Mouse (Mus musculus) forebrain, embryonic 10.5 days (tissue): Measurements from ENCODE around the gene Pex6. TPM values are rescaled to one million over a fixed set of nuclear protein-coding genes. Genes with fewer than 3 reads are reported as not detected.

Experiments
- DNase-seq: peaks from one replicate; pipeline ENCODE4 v3.0.0-alpha.2; 2017; ENCODE audit warnings: low spot score; ENCODE audit errors: extremely low spot score
- H3K27ac ChIP-seq: fragments of 300-500 bp; sonication (generic); 2 replicates; pipeline ENCODE4 v1.5.1; 2016; ENCODE audit warnings: mild to moderate bottlenecking
- H3K27me3 ChIP-seq: fragments of 300-500 bp; sonication (generic); 2 replicates; pipeline ENCODE4 v1.6.1; 2016; ENCODE audit warnings: mild to moderate bottlenecking; ENCODE audit not compliant: poor library complexity, severe bottlenecking
- H3K36me3 ChIP-seq: fragments of 300-500 bp; sonication (generic); replicated peaks from 2 replicates; pipeline ENCODE4 v1.6.1; 2016; ENCODE audit warnings: mild to moderate bottlenecking, moderate library complexity
- H3K4me1 ChIP-seq: fragments of 300-500 bp; sonication (generic); 2 replicates; pipeline ENCODE4 v1.6.1; 2016
- H3K4me3 ChIP-seq: fragments of 300-500 bp; sonication (generic); 2 replicates; pipeline ENCODE4 v1.5.1; 2016; ENCODE audit warnings: mild to moderate bottlenecking, moderate library complexity
- H3K9me3 ChIP-seq: fragments of 300-500 bp; sonication (generic); 2 replicates; pipeline ENCODE4 v1.6.1; 2016; ENCODE audit warnings: mild to moderate bottlenecking, moderate library complexity
- WGBS: fragments of 180-500 bp; shearing (Covaris S2); methylation state at CpG from one replicate; pipeline ENCODE4 v1.1.7; 2016; 5-methylcytosine and 5-hydroxymethylcytosine counted together
- polyA plus RNA-seq: library from polyadenylated mRNA; unstranded; fragments of >200 nt; fragmentation: Nextera tagmentation; extraction: Ambion mirVana; gene quantifications from 2 replicates; pipeline ENCODE4 v1.2.1, GENCODE M21; 2016

The Pex6 gene
- polyA plus RNA-seq, 1 experiment from 2014 or later = 20.2 TPM

- H3K27me3 ChIP-seq = no peaks in the 10 kb centered on the region
- under 1% methylated on average over 50 of the region's 50 CpGs for WGBS
- DNase-seq = peak; percentile 88
- H3K36me3 ChIP-seq = peaks cover 39% of the 10 kb centered on the region
- peaks cover 28% of the 10 kb centered on the region for H3K4me1 ChIP-seq
- H3K27ac ChIP-seq = peak within 1 kb of the TSS; percentile 90
- H3K4me3 ChIP-seq = peak within 1 kb of the TSS; percentile 70
- no peaks in the 10 kb centered on the region for H3K9me3 ChIP-seq
Observed at GRCm38 (mm10) chr17:46772404-46773277, 61.4 kb downstream of the Pex6 start, which contains the start of gene 2310039H08Rik. 2310039H08Rik (plus strand) TSS chr17:46772635.

- peak; percentile 35 for DNase-seq
- no peaks in the 10 kb centered on the region for H3K27me3 ChIP-seq
- no peaks in the 10 kb centered on the region for H3K9me3 ChIP-seq
- H3K4me1 ChIP-seq = peaks cover 23% of the 10 kb centered on the region
- peaks cover 47% of the 10 kb centered on the region for H3K36me3 ChIP-seq
- WGBS = 12% methylated on average over 20 of the region's 20 CpGs
- H3K27ac ChIP-seq = peak overlapping the region; percentile 90
- H3K4me3 ChIP-seq = peak overlapping the region; percentile 70
Observed at GRCm38 (mm10) chr17:46773278-46774130, 62.2 kb downstream of the Pex6 start.

GRCm38 (mm10) chr17:46774131-46774472 lies 62.8 kb downstream of the Pex6 start:
- Histone ChIP-seq H3K27me3 (no peaks in the 10 kb centered on the region), H3K4me3 (peak overlapping the region; percentile 70), H3K36me3 (peaks cover 53% of the 10 kb centered on the region), H3K27ac (peak overlapping the region; percentile 90; the same call in 1 of the 2 replicates), H3K4me1 (peaks cover 23% of the 10 kb centered on the region), H3K9me3 (no peaks in the 10 kb centered on the region)
- DNase-seq = no peak
- WGBS = 41% methylated on average over 2 of the region's 2 CpGs

GRCm38 (mm10) chr17:46775070-46775469 lies 63.8 kb downstream of the Pex6 start:
- no peak for DNase-seq
- H3K36me3 ChIP-seq = peaks cover 63% of the 10 kb centered on the region
- no peak overlapping the region for H3K27ac ChIP-seq
- H3K4me1 ChIP-seq = peaks cover 23% of the 10 kb centered on the region
- H3K9me3 ChIP-seq = no peaks in the 10 kb centered on the region
- no peak overlapping the region for H3K4me3 ChIP-seq
- WGBS = 96% methylated on average over 9 of the region's 9 CpGs
- no peaks in the 10 kb centered on the region for H3K27me3 ChIP-seq

Other genes with a start within 250 kb of the Pex6 start
- gene Ttbk1, start 223.8 kb upstream of the Pex6 start, polyA plus RNA-seq = 0.71 and 1.1 TPM in 2 replicates
- 107 TPM in 2 replicates for gene Dnph1, start 214.8 kb upstream of the Pex6 start, polyA plus RNA-seq
- gene Cul9, start 165.1 kb upstream of the Pex6 start, polyA plus RNA-seq = 3.5 and 3.7 TPM in 2 replicates
- gene Srf, start 155.3 kb upstream of the Pex6 start, polyA plus RNA-seq = 5.4 and 5.5 TPM in 2 replicates
- gene Ptk7, start 82.0 kb upstream of the Pex6 start, polyA plus RNA-seq = 66.0 and 68.4 TPM in 2 replicates
- gene Klc4, start 65.4 kb upstream of the Pex6 start, polyA plus RNA-seq = 29.1 and 31.8 TPM in 2 replicates
- gene Mrpl2, start 65.2 kb upstream of the Pex6 start, polyA plus RNA-seq = 136 and 137 TPM in 2 replicates
- gene Cul7, start 61.1 kb upstream of the Pex6 start, polyA plus RNA-seq = 38.0 and 40.9 TPM in 2 replicates
- 69.0 and 70.1 TPM in 2 replicates for gene Rrp36, start 37.1 kb upstream of the Pex6 start, polyA plus RNA-seq
- 163 and 165 TPM in 2 replicates for gene Mea1, start 32.7 kb upstream of the Pex6 start, polyA plus RNA-seq
- gene Klhdc3, start 30.5 kb upstream of the Pex6 start, polyA plus RNA-seq = 132 and 133 TPM in 2 replicates
- 144 and 154 TPM in 2 replicates for gene Ppp2r5d, start 6.4 kb upstream of the Pex6 start, polyA plus RNA-seq
- gene Gnmt, start 17.7 kb downstream of the Pex6 start, polyA plus RNA-seq = 0.80 and 0.87 TPM in 2 replicates
- gene Cnpy3, start 40.8 kb downstream of the Pex6 start, polyA plus RNA-seq = 71.8 and 71.9 TPM in 2 replicates
- gene Ptcra, start 52.2 kb downstream of the Pex6 start, polyA plus RNA-seq = 0.55 and 1.00 TPM in 2 replicates
- 54.4 and 54.7 TPM in 2 replicates for gene 2310039H08Rik, start 61.2 kb downstream of the Pex6 start, polyA plus RNA-seq
- 242 and 248 TPM in 2 replicates for gene Rpl7l1, start 71.2 kb downstream of the Pex6 start, polyA plus RNA-seq
- gene Bicral, start 147.0 kb downstream of the Pex6 start, polyA plus RNA-seq = 2.9 and 4.1 TPM in 2 replicates
- 43.1 and 48.4 TPM in 2 replicates for gene Tbcc, start 179.2 kb downstream of the Pex6 start, polyA plus RNA-seq
- not detected in 2 replicates for gene Prph2, start 199.0 kb downstream of the Pex6 start, polyA plus RNA-seq